Mouse (Mus musculus): ENCODE results near the gene Slc39a7. TPM values are rescaled to one million over a fixed set of nuclear protein-coding genes. Genes with fewer than 3 reads are reported as not detected.
"Not testable (repeated sequence)": the region's sequence is repeated elsewhere in the genome, so short reads cannot be mapped to it uniquely, and the experiment has no call there.

Slc39a7 gene
- polyA plus RNA-seq, 2 experiments, result 25.1 to 28.1 TPM

GRCm38 (mm10) chr17:34003426-34003825 lies 28.1 kb downstream of the Slc39a7 start:
- Histone ChIP-seq H3K4me3 (ENCODE audit: insufficient read depth in 1 of 2, low read depth in 2 of 2, low read length in 2 of 2) (no peak overlapping the region), H3K9ac (replicated peaks) (no peak overlapping the region), H3K27me3 (ENCODE audit: control insufficient read depth, insufficient read depth, low read length) (peaks cover 4% of the 10 kb centered on the region; the same call in 1 of the 2 replicates), H3K27ac (no peak overlapping the region), H3K36me3 (replicated peaks; ENCODE audit: control insufficient read depth, insufficient read depth, low read depth) (no peaks in the 10 kb centered on the region), H3K9me3 (ENCODE audit: control insufficient read depth, low read length) (no peaks in the 10 kb centered on the region), H3K4me2 (ENCODE audit: low read depth) (no peak overlapping the region), H3K4me1 (replicated peaks; ENCODE audit: control insufficient read depth in 2 of 2, insufficient read depth in 2 of 2, low read length in 1 of 2) (no peaks in the 10 kb centered on the region)
- 8% methylated on average over 5 of the region's 5 CpGs for WGBS (ENCODE audit: insufficient replicate concordance)
- TF ChIP-seq EP300 (IDR thresholded peaks at IDR 0.05; ENCODE audit: low read depth), result no peak
- peak; percentile 92 for TF ChIP-seq CTCF (IDR thresholded peaks at IDR 0.05; ENCODE audit: low read depth)
- DNase-seq (ENCODE audit: low read depth in 3 of 3, low spot score in 3 of 3) (no peak), ATAC-seq (ENCODE audit: insufficient read depth) (no peak)

- H3K27ac ChIP-seq; H3K4me1 ChIP-seq (replicated peaks; ENCODE audit: control insufficient read depth in 2 of 2, insufficient read depth in 2 of 2, low read length in 1 of 2); H3K36me3 ChIP-seq (replicated peaks; ENCODE audit: control insufficient read depth, insufficient read depth, low read depth); H3K4me3 ChIP-seq (ENCODE audit: insufficient read depth in 1 of 2, low read depth in 2 of 2, low read length in 2 of 2); DNase-seq (ENCODE audit: low read depth in 3 of 3, low spot score in 3 of 3); H3K27me3 ChIP-seq (ENCODE audit: control insufficient read depth, insufficient read depth, low read length); H3K9me3 ChIP-seq (ENCODE audit: control insufficient read depth, low read length); ATAC-seq (ENCODE audit: insufficient read depth); H3K9ac ChIP-seq (replicated peaks): not testable (repeated sequence)
- H3K4me2 ChIP-seq (ENCODE audit: low read depth), result peak overlapping the region; percentile 69
- WGBS (ENCODE audit: insufficient replicate concordance), result 46% methylated on average over 2 of the region's 2 CpGs
Observed at GRCm38 (mm10) chr17:34000796-34001195, 30.7 kb downstream of the Slc39a7 start.

- TF ChIP-seq CTCF (IDR thresholded peaks at IDR 0.05; ENCODE audit: low read depth) (no peak), EP300 (IDR thresholded peaks at IDR 0.05; ENCODE audit: low read depth) (no peak)
- Histone ChIP-seq H3K27me3 (ENCODE audit: control insufficient read depth, insufficient read depth, low read length) (peaks cover 4% of the 10 kb centered on the region; the same call in 1 of the 2 replicates), H3K36me3 (replicated peaks; ENCODE audit: control insufficient read depth, insufficient read depth, low read depth) (no peaks in the 10 kb centered on the region), H3K4me3 (ENCODE audit: insufficient read depth in 1 of 2, low read depth in 2 of 2, low read length in 2 of 2) (peak within 1 kb of the TSS; percentile 58 to 65), H3K4me1 (replicated peaks; ENCODE audit: control insufficient read depth in 2 of 2, insufficient read depth in 2 of 2, low read length in 1 of 2) (no peaks in the 10 kb centered on the region), H3K27ac (no peak within 1 kb of the TSS), H3K4me2 (ENCODE audit: low read depth) (peak within 1 kb of the TSS; percentile 69), H3K9ac (replicated peaks) (peak within 1 kb of the TSS; percentile 50), H3K9me3 (ENCODE audit: control insufficient read depth, low read length) (no peaks in the 10 kb centered on the region)
- ATAC-seq (ENCODE audit: insufficient read depth) (peak; percentile 85), DNase-seq (ENCODE audit: low read depth in 3 of 3, low spot score in 3 of 3) (peak; percentile 56 to 77 (median 65))
- 0% methylated on average over 30 of the region's 30 CpGs for WGBS (ENCODE audit: insufficient replicate concordance)
Observed at GRCm38 (mm10) chr17:34000150-34000537, 31.3 kb downstream of the Slc39a7 start, which contains the start of gene H2-K1. Gene H2-K1, minus strand, starts transcription at chr17:34000347.

GRCm38 (mm10) chr17:33999341-34000149 lies 31.9 kb downstream of the Slc39a7 start:
- ATAC-seq (ENCODE audit: insufficient read depth), result peak; percentile 51
- no peaks in the 10 kb centered on the region for H3K4me1 ChIP-seq (replicated peaks; ENCODE audit: control insufficient read depth in 2 of 2, insufficient read depth in 2 of 2, low read length in 1 of 2)
- no peaks in the 10 kb centered on the region for H3K9me3 ChIP-seq (ENCODE audit: control insufficient read depth, low read length)
- TF ChIP-seq CTCF (IDR thresholded peaks at IDR 0.05; ENCODE audit: low read depth) (no peak), EP300 (IDR thresholded peaks at IDR 0.05; ENCODE audit: low read depth) (no peak)
- no peak overlapping the region for H3K27ac ChIP-seq
- H3K4me2 ChIP-seq (ENCODE audit: low read depth), result peak overlapping the region; percentile 69
- H3K27me3 ChIP-seq (ENCODE audit: control insufficient read depth, insufficient read depth, low read length), result peaks cover 4% of the 10 kb centered on the region; the same call in 1 of the 2 replicates
- peak overlapping the region; percentile 58 to 65 for H3K4me3 ChIP-seq (ENCODE audit: insufficient read depth in 1 of 2, low read depth in 2 of 2, low read length in 2 of 2)
- H3K36me3 ChIP-seq (replicated peaks; ENCODE audit: control insufficient read depth, insufficient read depth, low read depth), result no peaks in the 10 kb centered on the region
- H3K9ac ChIP-seq (replicated peaks), result peak overlapping the region; percentile 50
- WGBS (ENCODE audit: insufficient replicate concordance), result 1% methylated on average over 85 of the region's 87 CpGs
- DNase-seq (ENCODE audit: low read depth in 3 of 3, low spot score in 3 of 3), result no peak

- not testable (repeated sequence) for ATAC-seq (ENCODE audit: insufficient read depth); DNase-seq (ENCODE audit: low read depth in 3 of 3, low spot score in 3 of 3); H3K9me3 ChIP-seq (ENCODE audit: control insufficient read depth, low read length); H3K4me2 ChIP-seq (ENCODE audit: low read depth); H3K36me3 ChIP-seq (replicated peaks; ENCODE audit: control insufficient read depth, insufficient read depth, low read depth); H3K9ac ChIP-seq (replicated peaks); H3K4me1 ChIP-seq (replicated peaks; ENCODE audit: control insufficient read depth in 2 of 2, insufficient read depth in 2 of 2, low read length in 1 of 2); H3K27ac ChIP-seq; H3K27me3 ChIP-seq (ENCODE audit: control insufficient read depth, insufficient read depth, low read length)
- 28% methylated on average over 5 of the region's 5 CpGs for WGBS (ENCODE audit: insufficient replicate concordance)
- 0 out of 4 replicates have a peak overlapping the region, but pooled peaks of 1 of the 2 experiments have one; percentile 58 for H3K4me3 ChIP-seq (ENCODE audit: insufficient read depth in 1 of 2, low read depth in 2 of 2, low read length in 2 of 2)
Observed at GRCm38 (mm10) chr17:33998697-33999096, 32.8 kb downstream of the Slc39a7 start.

- not testable (repeated sequence) for H3K4me3 ChIP-seq (ENCODE audit: insufficient read depth in 1 of 2, low read depth in 2 of 2, low read length in 2 of 2); H3K9ac ChIP-seq (replicated peaks); H3K36me3 ChIP-seq (replicated peaks; ENCODE audit: control insufficient read depth, insufficient read depth, low read depth); H3K27me3 ChIP-seq (ENCODE audit: control insufficient read depth, insufficient read depth, low read length); H3K4me1 ChIP-seq (replicated peaks; ENCODE audit: control insufficient read depth in 2 of 2, insufficient read depth in 2 of 2, low read length in 1 of 2); DNase-seq (ENCODE audit: low read depth in 3 of 3, low spot score in 3 of 3); H3K4me2 ChIP-seq (ENCODE audit: low read depth); H3K27ac ChIP-seq; ATAC-seq (ENCODE audit: insufficient read depth); H3K9me3 ChIP-seq (ENCODE audit: control insufficient read depth, low read length)
- 79% methylated on average over 2 of the region's 2 CpGs for WGBS (ENCODE audit: insufficient replicate concordance)
Observed at GRCm38 (mm10) chr17:33997025-33997424, 34.5 kb downstream of the Slc39a7 start.
